Mouse (Mus musculus): ENCODE measurements around the gene Serpina3m. TPM values are rescaled to one million over a fixed set of nuclear protein-coding genes. Genes with fewer than 3 reads are reported as not detected.
"Not testable (repeated sequence)": the region's sequence is repeated elsewhere in the genome, so short reads cannot be mapped to it uniquely, and the experiment has no call there.

Serpina3m gene
- polyA plus RNA-seq, 1 experiment from 2014 or later, result not detected

DNA sequence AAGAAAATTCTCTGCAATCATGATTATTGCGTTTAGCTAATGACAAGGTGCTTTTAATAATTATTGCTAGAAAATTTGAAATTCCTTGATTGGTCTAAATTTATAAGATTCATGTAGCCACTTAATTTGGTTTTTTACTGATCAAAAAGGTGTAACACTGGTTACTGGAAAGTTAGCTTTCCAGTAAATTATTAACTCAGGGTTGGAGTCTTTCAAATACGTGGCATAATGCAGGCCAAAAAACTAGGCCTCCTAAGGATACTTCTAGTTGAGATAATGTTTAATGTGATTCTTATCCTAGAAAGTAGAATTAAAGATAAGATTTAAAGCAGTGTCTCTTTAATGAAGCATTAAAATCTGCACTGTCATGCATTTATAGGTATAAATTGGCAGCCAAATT is 40.1 kb downstream of the Serpina3m start:
- 76% methylated on average over 2 of the region's 2 CpGs for WGBS
- not testable (repeated sequence) for DNase-seq (ENCODE audit: low spot score); H3K36me3 ChIP-seq (ENCODE audit: control insufficient read depth, insufficient read depth, low read length); H3K27me3 ChIP-seq (ENCODE audit: control insufficient read depth, insufficient read depth, low read length); H3K27ac ChIP-seq (ENCODE audit: low read depth, low read length); H3K4me2 ChIP-seq (ENCODE audit: low read depth); H3K4me3 ChIP-seq (ENCODE audit: low read depth, low read length); H3K9me3 ChIP-seq (ENCODE audit: control insufficient read depth, low read length); H3K4me1 ChIP-seq (ENCODE audit: control insufficient read depth, insufficient read depth, low read length); ATAC-seq (ENCODE audit: insufficient read depth, low FRiP score, low TSS enrichment); H3K9ac ChIP-seq (ENCODE audit: low read length)

GRCm38 (mm10) chr12:104378815-104379214 is 40.5 kb downstream of the Serpina3m start:
- H3K27ac ChIP-seq (ENCODE audit: low read depth, low read length); DNase-seq (ENCODE audit: low spot score); H3K9ac ChIP-seq (ENCODE audit: low read length); H3K9me3 ChIP-seq (ENCODE audit: control insufficient read depth, low read length); H3K4me2 ChIP-seq (ENCODE audit: low read depth); H3K4me3 ChIP-seq (ENCODE audit: low read depth, low read length); H3K27me3 ChIP-seq (ENCODE audit: control insufficient read depth, insufficient read depth, low read length); H3K4me1 ChIP-seq (ENCODE audit: control insufficient read depth, insufficient read depth, low read length); H3K36me3 ChIP-seq (ENCODE audit: control insufficient read depth, insufficient read depth, low read length); ATAC-seq (ENCODE audit: insufficient read depth, low FRiP score, low TSS enrichment): not testable (repeated sequence)
- 48% methylated on average over 5 of the region's 5 CpGs for WGBS

DNA sequence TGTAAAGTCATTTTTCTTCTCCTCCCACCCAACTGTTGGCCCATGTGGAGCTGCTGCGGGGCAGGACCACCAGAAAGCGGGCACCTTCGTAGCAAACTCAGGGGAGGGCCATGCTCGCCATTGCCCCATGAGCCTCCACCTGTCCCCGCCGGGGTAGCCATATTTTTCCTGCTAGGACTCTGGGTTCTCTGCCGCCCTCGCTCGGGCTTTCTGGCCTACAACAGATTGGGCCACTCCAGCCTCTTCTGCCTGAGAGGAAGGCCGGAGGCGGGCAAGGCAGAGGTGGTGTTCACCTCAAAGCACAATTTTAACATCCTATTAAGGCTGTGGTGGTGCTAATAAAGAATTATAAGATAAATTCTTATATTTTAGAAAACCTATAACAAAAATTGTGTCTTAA is 41.6 kb downstream of the Serpina3m start:
- no peaks in the 10 kb centered on the region for H3K9me3 ChIP-seq (ENCODE audit: control insufficient read depth, low read length)
- 92% methylated on average over 11 of the region's 11 CpGs for WGBS
- H3K4me3 ChIP-seq (ENCODE audit: low read depth, low read length), result no peak overlapping the region
- no peak for DNase-seq (ENCODE audit: low spot score)
- no peak overlapping the region for H3K9ac ChIP-seq (ENCODE audit: low read length)
- H3K4me1 ChIP-seq (ENCODE audit: control insufficient read depth, insufficient read depth, low read length), result no peaks in the 10 kb centered on the region
- H3K4me2 ChIP-seq (ENCODE audit: low read depth), result no peak overlapping the region
- no peak for ATAC-seq (ENCODE audit: insufficient read depth, low FRiP score, low TSS enrichment)
- no peaks in the 10 kb centered on the region for H3K27me3 ChIP-seq (ENCODE audit: control insufficient read depth, insufficient read depth, low read length)
- no peaks in the 10 kb centered on the region for H3K36me3 ChIP-seq (ENCODE audit: control insufficient read depth, insufficient read depth, low read length)
- no peak overlapping the region for H3K27ac ChIP-seq (ENCODE audit: low read depth, low read length)

DNA sequence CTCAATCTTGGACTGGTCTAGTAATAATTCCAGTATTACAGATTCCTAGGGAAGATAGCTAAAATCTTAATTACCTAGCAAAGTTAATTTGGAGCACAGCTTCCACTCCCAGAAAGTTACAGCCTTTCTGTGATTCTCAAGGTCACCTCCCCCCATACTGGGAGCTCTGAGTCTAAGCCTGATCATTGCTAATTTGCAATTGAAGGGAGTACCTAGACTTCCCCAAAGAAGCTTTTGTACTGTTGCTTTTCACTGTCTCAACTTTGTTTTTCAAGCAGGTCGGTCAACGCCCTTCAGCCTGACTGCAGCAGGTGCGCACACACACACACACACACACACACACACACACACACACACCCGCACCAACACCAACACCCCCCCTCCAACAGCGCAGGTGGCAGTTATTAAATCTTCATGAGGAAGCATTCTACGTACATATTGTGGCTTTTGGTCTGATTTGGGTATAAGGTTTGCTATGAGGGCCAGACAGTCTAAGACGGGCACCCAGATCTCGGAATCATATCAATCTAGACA is 42.9 kb downstream of the Serpina3m start:
- H3K4me1 ChIP-seq (ENCODE audit: control insufficient read depth, insufficient read depth, low read length); ATAC-seq (ENCODE audit: insufficient read depth, low FRiP score, low TSS enrichment); H3K9me3 ChIP-seq (ENCODE audit: control insufficient read depth, low read length); H3K4me2 ChIP-seq (ENCODE audit: low read depth); H3K36me3 ChIP-seq (ENCODE audit: control insufficient read depth, insufficient read depth, low read length); H3K27me3 ChIP-seq (ENCODE audit: control insufficient read depth, insufficient read depth, low read length); H3K9ac ChIP-seq (ENCODE audit: low read length); H3K27ac ChIP-seq (ENCODE audit: low read depth, low read length); DNase-seq (ENCODE audit: low spot score); H3K4me3 ChIP-seq (ENCODE audit: low read depth, low read length): not testable (repeated sequence)
- WGBS, result 89% methylated on average over 8 of the region's 8 CpGs

DNA sequence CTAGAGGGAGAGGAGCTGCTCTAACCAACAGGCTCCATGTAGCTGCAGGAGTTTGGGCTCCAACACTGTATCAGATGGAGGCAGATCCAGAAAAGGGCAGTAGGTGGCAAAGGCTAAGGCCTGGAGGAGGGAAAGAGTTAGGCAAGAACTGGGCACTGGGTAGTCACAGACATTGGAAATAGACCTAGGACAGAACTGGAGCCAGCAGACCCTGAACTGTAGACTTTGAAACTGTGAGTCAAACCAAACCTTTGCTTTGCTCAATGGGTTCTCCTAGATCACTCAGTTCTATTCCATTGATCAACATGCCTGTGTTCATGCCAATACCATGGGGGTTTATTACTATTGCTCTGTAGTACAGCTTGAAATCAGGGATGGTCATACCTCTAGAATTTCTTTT is 47.7 kb downstream of the Serpina3m start:
- not testable (repeated sequence) for H3K4me1 ChIP-seq (ENCODE audit: control insufficient read depth, insufficient read depth, low read length); H3K4me2 ChIP-seq (ENCODE audit: low read depth); H3K27ac ChIP-seq (ENCODE audit: low read depth, low read length); DNase-seq (ENCODE audit: low spot score); ATAC-seq (ENCODE audit: insufficient read depth, low FRiP score, low TSS enrichment); H3K4me3 ChIP-seq (ENCODE audit: low read depth, low read length); H3K9ac ChIP-seq (ENCODE audit: low read length); H3K27me3 ChIP-seq (ENCODE audit: control insufficient read depth, insufficient read depth, low read length); H3K9me3 ChIP-seq (ENCODE audit: control insufficient read depth, low read length); H3K36me3 ChIP-seq (ENCODE audit: control insufficient read depth, insufficient read depth, low read length)

GRCm38 (mm10) chr12:104386878-104387277 is 48.6 kb downstream of the Serpina3m start:
- H3K4me2 ChIP-seq (ENCODE audit: low read depth); H3K4me3 ChIP-seq (ENCODE audit: low read depth, low read length); H3K27me3 ChIP-seq (ENCODE audit: control insufficient read depth, insufficient read depth, low read length); H3K4me1 ChIP-seq (ENCODE audit: control insufficient read depth, insufficient read depth, low read length); DNase-seq (ENCODE audit: low spot score); H3K36me3 ChIP-seq (ENCODE audit: control insufficient read depth, insufficient read depth, low read length); H3K9me3 ChIP-seq (ENCODE audit: control insufficient read depth, low read length); H3K27ac ChIP-seq (ENCODE audit: low read depth, low read length); H3K9ac ChIP-seq (ENCODE audit: low read length); ATAC-seq (ENCODE audit: insufficient read depth, low FRiP score, low TSS enrichment): not testable (repeated sequence)
- WGBS, result 65% methylated on average over 2 of the region's 2 CpGs

DNA sequence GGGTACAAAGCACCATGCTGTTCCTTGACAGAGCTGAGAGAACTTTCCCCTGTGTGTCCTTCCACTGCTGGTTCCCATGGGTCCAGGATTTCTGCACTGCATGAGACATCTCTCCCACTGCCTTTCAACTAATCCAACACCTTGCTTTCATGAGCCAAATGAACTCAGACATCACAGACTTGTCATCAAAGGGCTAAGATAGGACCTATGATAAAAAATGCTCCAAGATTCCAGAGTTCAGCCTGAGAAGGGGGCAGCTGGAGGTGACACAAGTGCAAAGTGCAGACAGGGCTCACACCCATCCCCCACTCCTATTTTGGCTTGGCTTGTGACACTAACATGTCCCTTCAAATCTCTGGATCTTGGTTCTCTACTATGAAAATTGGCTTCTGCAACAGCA is 50.2 kb downstream of the Serpina3m start:
- Histone ChIP-seq H3K36me3 (ENCODE audit: control insufficient read depth, insufficient read depth, low read length) (no peaks in the 10 kb centered on the region), H3K4me1 (ENCODE audit: control insufficient read depth, insufficient read depth, low read length) (no peaks in the 10 kb centered on the region), H3K27me3 (ENCODE audit: control insufficient read depth, insufficient read depth, low read length) (no peaks in the 10 kb centered on the region), H3K4me3 (ENCODE audit: low read depth, low read length) (no peak overlapping the region), H3K9me3 (ENCODE audit: control insufficient read depth, low read length) (no peaks in the 10 kb centered on the region), H3K4me2 (ENCODE audit: low read depth) (no peak overlapping the region), H3K9ac (ENCODE audit: low read length) (no peak overlapping the region), H3K27ac (ENCODE audit: low read depth, low read length) (no peak overlapping the region)
- DNase-seq (ENCODE audit: low spot score), result no peak
- ATAC-seq (ENCODE audit: insufficient read depth, low FRiP score, low TSS enrichment), result no peak

DNA sequence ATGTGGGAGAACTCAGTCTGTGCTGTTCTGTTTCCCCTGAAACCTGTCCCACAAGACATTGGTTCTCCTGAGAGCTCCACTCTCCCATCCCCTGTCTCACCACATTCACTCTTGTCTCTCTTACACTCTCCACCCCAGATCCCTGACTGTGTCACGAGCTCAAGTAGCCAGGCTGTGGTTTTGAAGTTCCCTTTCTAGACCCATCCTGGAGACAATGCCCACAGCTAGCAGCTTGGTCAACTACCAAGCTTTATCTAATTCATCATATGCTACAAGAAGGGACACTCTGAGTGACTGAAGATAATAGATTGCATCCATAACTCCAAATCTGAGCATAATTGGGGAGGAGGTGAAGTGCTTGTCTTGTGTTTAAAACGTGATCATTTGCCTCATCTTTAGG is 52.8 kb downstream of the Serpina3m start:
- not testable (repeated sequence) for DNase-seq (ENCODE audit: low spot score); H3K4me2 ChIP-seq (ENCODE audit: low read depth); H3K4me3 ChIP-seq (ENCODE audit: low read depth, low read length); H3K27me3 ChIP-seq (ENCODE audit: control insufficient read depth, insufficient read depth, low read length); H3K9ac ChIP-seq (ENCODE audit: low read length); H3K9me3 ChIP-seq (ENCODE audit: control insufficient read depth, low read length); H3K36me3 ChIP-seq (ENCODE audit: control insufficient read depth, insufficient read depth, low read length); H3K27ac ChIP-seq (ENCODE audit: low read depth, low read length); ATAC-seq (ENCODE audit: insufficient read depth, low FRiP score, low TSS enrichment); H3K4me1 ChIP-seq (ENCODE audit: control insufficient read depth, insufficient read depth, low read length)
- 90% methylated on average over 2 of the region's 2 CpGs for WGBS

- H3K4me1 ChIP-seq (ENCODE audit: control insufficient read depth, insufficient read depth, low read length), result no peaks in the 10 kb centered on the region
- H3K4me2 ChIP-seq (ENCODE audit: low read depth), result no peak overlapping the region
- no peak overlapping the region for H3K27ac ChIP-seq (ENCODE audit: low read depth, low read length)
- WGBS, result 78% methylated on average over 5 of the region's 5 CpGs
- DNase-seq (ENCODE audit: low spot score) (no peak), ATAC-seq (ENCODE audit: insufficient read depth, low FRiP score, low TSS enrichment) (no peak)
- no peak overlapping the region for H3K9ac ChIP-seq (ENCODE audit: low read length)
- H3K36me3 ChIP-seq (ENCODE audit: control insufficient read depth, insufficient read depth, low read length), result no peaks in the 10 kb centered on the region
- no peak overlapping the region for H3K4me3 ChIP-seq (ENCODE audit: low read depth, low read length)
- no peaks in the 10 kb centered on the region for H3K9me3 ChIP-seq (ENCODE audit: control insufficient read depth, low read length)
- no peaks in the 10 kb centered on the region for H3K27me3 ChIP-seq (ENCODE audit: control insufficient read depth, insufficient read depth, low read length)
Observed at GRCm38 (mm10) chr12:104403968-104404367, 65.7 kb downstream of the Serpina3m start.

All from neural tube, embryonic 11.5 days (tissue).